Mouse (Mus musculus) small intestine, adult 2 months (tissue): ENCODE measurements around the gene Ampd2.

Experiments used
- CTCF ChIP-seq: fragments of 200-500 bp; IDR thresholded peaks from 2 replicates; pipeline ENCODE4 v1.5.1; 2012; ENCODE audit warnings: low read depth, mild to moderate bottlenecking, control low read depth, inconsistent platforms, low read length, moderate library complexity, mixed read lengths; ENCODE audit not compliant: insufficient replicate concordance, insufficient read length; ENCODE audit errors: extremely low read depth
- POLR2A ChIP-seq: fragments of 200-500 bp; IDR thresholded peaks from 2 replicates; pipeline ENCODE4 v1.6.1; 2012; ENCODE audit warnings: low read depth, mild to moderate bottlenecking, control low read depth, inconsistent platforms, low read length, moderate library complexity

GRCm38 (mm10) chr3:108083904-108084407 lies 2.5 kb downstream of the Ampd2 start:
- TF ChIP-seq CTCF, result no peak
- TF ChIP-seq POLR2A, result no peak
